Mouse (Mus musculus) liver, embryonic 16.5 days (tissue): ENCODE data around the gene Ktn1. TPM values are rescaled to one million over a fixed set of nuclear protein-coding genes. Genes with fewer than 3 reads are reported as not detected.

Experiments used
- ATAC-seq: fragments of 200-750 bp; cut with Nextera tagmentation; 2 replicates; pipeline ENCODE4 v1.8.0; 2017; ENCODE audit warnings: low read depth, mild to moderate bottlenecking, moderate number of reproducible peaks, moderate library complexity
- H3K27ac ChIP-seq: fragments of 300-500 bp; sonication (generic); 2 replicates; pipeline ENCODE4 v1.5.1; 2014; ENCODE audit warnings: mild to moderate bottlenecking, low read length
- H3K27me3 ChIP-seq: fragments of 300-500 bp; sonication (generic); 2 replicates; pipeline ENCODE4 v1.6.1; 2014; ENCODE audit warnings: low read depth, low read length, mixed read lengths; ENCODE audit not compliant: control insufficient read depth, insufficient read depth
- H3K36me3 ChIP-seq: fragments of 300-500 bp; sonication (generic); 2 replicates; pipeline ENCODE4 v1.6.1; 2014; ENCODE audit warnings: mild to moderate bottlenecking; ENCODE audit not compliant: control insufficient read depth, insufficient read depth
- H3K4me1 ChIP-seq: fragments of 300-500 bp; sonication (generic); 2 replicates; pipeline ENCODE4 v1.6.1; 2014; ENCODE audit warnings: low read depth, low read length, mixed read lengths; ENCODE audit not compliant: control insufficient read depth
- H3K4me2 ChIP-seq: fragments of 300-500 bp; sonication (generic); 2 replicates; pipeline ENCODE4 v1.6.1; 2014; ENCODE audit warnings: low read depth, low read length, mixed read lengths
- H3K4me3 ChIP-seq: fragments of 300-500 bp; sonication (generic); 2 replicates; pipeline ENCODE4 v1.5.1; 2014; ENCODE audit warnings: low read depth, mild to moderate bottlenecking, low read length
- H3K9ac ChIP-seq: fragments of 300-500 bp; sonication (generic); 2 replicates; pipeline ENCODE4 v1.6.1; 2014; ENCODE audit warnings: low read depth, low read length
- H3K9me3 ChIP-seq: fragments of 300-500 bp; sonication (generic); replicated peaks from 2 replicates; pipeline ENCODE4 v1.6.1; 2016; ENCODE audit warnings: low read length; ENCODE audit not compliant: control insufficient read depth
- WGBS: fragments of 180-500 bp; shearing (Covaris S2); extraction: QIAGEN DNeasy Blood & Tissue Kit; methylation state at CpG from one replicate; pipeline ENCODE4 v1.1.7; 2014; ENCODE audit not compliant: insufficient replicate concordance; 5-methylcytosine and 5-hydroxymethylcytosine counted together
- polyA plus RNA-seq: library from polyadenylated mRNA; unstranded; fragments of >200 nt; fragmentation: Nextera tagmentation; extraction: Ambion mirVana; gene quantifications from 2 replicates; pipeline ENCODE4 v1.2.1, GENCODE M21; 2015

Ktn1 gene
- polyA plus RNA-seq, 1 experiment from 2014 or later: 10.4 TPM

DNA sequence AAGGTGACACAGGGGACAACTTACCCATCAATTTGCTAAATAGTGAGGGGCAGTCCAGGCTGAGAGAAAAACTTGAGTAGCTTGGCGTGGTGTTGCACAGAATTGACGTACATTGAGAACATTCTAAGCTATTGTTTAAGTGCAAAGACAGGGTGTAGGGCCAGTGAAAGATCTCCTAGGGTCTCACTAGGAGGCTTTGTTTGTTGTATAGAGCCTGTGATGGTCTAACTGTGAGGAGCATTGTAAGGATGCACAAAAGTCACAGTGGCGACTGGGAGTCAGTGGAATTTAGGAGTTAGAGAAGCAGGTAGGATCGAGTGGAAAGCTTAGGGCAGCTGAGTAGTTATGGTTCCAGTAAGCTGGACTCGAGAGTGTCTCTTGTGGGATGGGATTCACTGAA is 50.9 kb downstream of the Ktn1 start:
- Histone ChIP-seq H3K4me2 (no peak overlapping the region), H3K4me1 (no peaks in the 10 kb centered on the region), H3K9me3 (no peaks in the 10 kb centered on the region), H3K36me3 (peaks cover 7% of the 10 kb centered on the region), H3K4me3 (no peak overlapping the region), H3K9ac (no peak overlapping the region), H3K27ac (no peak overlapping the region), H3K27me3 (no peaks in the 10 kb centered on the region)
- ATAC-seq: no peak
- WGBS: 75% methylated on average over 5 of the region's 5 CpGs

DNA sequence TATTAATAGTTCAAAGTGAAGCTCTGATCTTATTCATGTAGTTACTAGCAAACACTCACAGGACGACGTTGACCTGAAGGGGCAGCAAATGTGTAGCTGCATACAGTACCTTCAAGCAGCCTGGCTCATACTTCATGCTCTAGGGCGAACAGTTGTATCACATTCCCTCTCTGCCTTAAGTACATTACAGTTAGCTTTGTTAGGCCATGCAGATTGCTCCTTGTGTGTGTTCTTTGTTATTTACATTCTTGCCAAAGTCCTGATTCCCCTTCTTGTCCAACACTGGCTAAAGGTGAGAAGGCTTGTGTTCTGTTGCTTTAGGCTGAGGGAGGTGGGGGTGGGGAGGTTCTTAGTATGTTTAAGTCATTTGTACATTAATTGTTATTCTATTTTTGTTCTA is 61.3 kb downstream of the Ktn1 start:
- no peak for ATAC-seq
- Histone ChIP-seq H3K27me3 (no peaks in the 10 kb centered on the region), H3K36me3 (peaks cover 3% of the 10 kb centered on the region), H3K4me3 (no peak overlapping the region), H3K4me1 (no peaks in the 10 kb centered on the region), H3K9ac (no peak overlapping the region), H3K27ac (no peak overlapping the region), H3K9me3 (no peaks in the 10 kb centered on the region), H3K4me2 (no peak overlapping the region)
- WGBS: 81% methylated on average over 3 of the region's 3 CpGs

GRCm38 (mm10) chr14:47715771-47716170 is 67.5 kb downstream of the Ktn1 start:
- no peak overlapping the region for H3K27ac ChIP-seq
- no peak for ATAC-seq
- no peaks in the 10 kb centered on the region for H3K9me3 ChIP-seq
- H3K4me3 ChIP-seq: no peak overlapping the region
- 67% methylated on average over 3 of the region's 3 CpGs for WGBS
- H3K4me2 ChIP-seq: no peak overlapping the region
- H3K36me3 ChIP-seq: no peaks in the 10 kb centered on the region
- H3K9ac ChIP-seq: no peak overlapping the region
- no peaks in the 10 kb centered on the region for H3K4me1 ChIP-seq
- no peaks in the 10 kb centered on the region for H3K27me3 ChIP-seq

- no peaks in the 10 kb centered on the region for H3K27me3 ChIP-seq
- no peaks in the 10 kb centered on the region for H3K9me3 ChIP-seq
- no peak overlapping the region for H3K4me2 ChIP-seq
- H3K36me3 ChIP-seq: no peaks in the 10 kb centered on the region
- H3K4me3 ChIP-seq: no peak overlapping the region
- no peak overlapping the region for H3K9ac ChIP-seq
- 89% methylated on average over 14 of the region's 14 CpGs for WGBS
- ATAC-seq: no peak
- H3K4me1 ChIP-seq: no peaks in the 10 kb centered on the region
- H3K27ac ChIP-seq: no peak overlapping the region
Measured at GRCm38 (mm10) chr14:47717916-47718606, 69.8 kb downstream of the Ktn1 start.

- Histone ChIP-seq H3K9me3 (no peaks in the 10 kb centered on the region), H3K27ac (no peak overlapping the region), H3K27me3 (no peaks in the 10 kb centered on the region), H3K4me3 (no peak overlapping the region), H3K4me2 (no peak overlapping the region), H3K36me3 (no peaks in the 10 kb centered on the region), H3K9ac (no peak overlapping the region), H3K4me1 (no peaks in the 10 kb centered on the region)
- no peak for ATAC-seq
- WGBS: 78% methylated on average over 4 of the region's 4 CpGs
Measured at GRCm38 (mm10) chr14:47720023-47720422, 71.8 kb downstream of the Ktn1 start.

GRCm38 (mm10) chr14:47723035-47723434 is 74.8 kb downstream of the Ktn1 start:
- Histone ChIP-seq H3K36me3 (no peaks in the 10 kb centered on the region; the same call in 1 of the 2 replicates), H3K4me3 (no peak overlapping the region), H3K27me3 (no peaks in the 10 kb centered on the region)

GRCm38 (mm10) chr14:47728594-47728993 is 80.3 kb downstream of the Ktn1 start:
- no peak overlapping the region for H3K27ac ChIP-seq
- no peaks in the 10 kb centered on the region for H3K9me3 ChIP-seq
- no peak overlapping the region for H3K9ac ChIP-seq
- H3K27me3 ChIP-seq: no peaks in the 10 kb centered on the region
- H3K36me3 ChIP-seq: peaks cover 4% of the 10 kb centered on the region; the same call in 1 of the 2 replicates
- H3K4me2 ChIP-seq: no peak overlapping the region
- whole genome bisulfite sequencing: 52% methylated on average over 1 of the region's 1 CpGs
- no peak for ATAC-seq
- no peaks in the 10 kb centered on the region for H3K4me1 ChIP-seq
- no peak overlapping the region for H3K4me3 ChIP-seq

More at GRCm38 (mm10) chr14:47723035-47723434, 74.8 kb downstream of the Ktn1 start:
- Histone ChIP-seq H3K4me1 (no peaks in the 10 kb centered on the region), H3K27ac (no peak overlapping the region), H3K9me3 (no peaks in the 10 kb centered on the region), H3K4me2 (no peak overlapping the region), H3K9ac (no peak overlapping the region)
- no peak for ATAC-seq

GRCm38 (mm10) chr14:47735354-47735753 is 87.1 kb downstream of the Ktn1 start:
- no peak overlapping the region for H3K27ac ChIP-seq
- no peak for ATAC-seq
- no peak overlapping the region for H3K4me3 ChIP-seq
- WGBS: 72% methylated on average over 12 of the region's 12 CpGs
- no peaks in the 10 kb centered on the region for H3K27me3 ChIP-seq
- no peak overlapping the region for H3K4me2 ChIP-seq
- no peaks in the 10 kb centered on the region for H3K9me3 ChIP-seq
- no peak overlapping the region for H3K9ac ChIP-seq
- peaks cover 5% of the 10 kb centered on the region; the same call in 1 of the 2 replicates for H3K36me3 ChIP-seq
- no peaks in the 10 kb centered on the region for H3K4me1 ChIP-seq

GRCm38 (mm10) chr14:47736471-47736870 is 88.2 kb downstream of the Ktn1 start:
- no peak overlapping the region for H3K27ac ChIP-seq
- no peaks in the 10 kb centered on the region for H3K27me3 ChIP-seq
- no peak overlapping the region for H3K4me2 ChIP-seq
- no peaks in the 10 kb centered on the region for H3K9me3 ChIP-seq
- no peaks in the 10 kb centered on the region for H3K4me1 ChIP-seq
- no peak overlapping the region for H3K4me3 ChIP-seq
- WGBS: 81% methylated on average over 8 of the region's 8 CpGs
- no peak for ATAC-seq
- H3K36me3 ChIP-seq: peaks cover 5% of the 10 kb centered on the region; the same call in 1 of the 2 replicates
- H3K9ac ChIP-seq: no peak overlapping the region
